8 mouse cellular contexts compared by ENCODE assay signal in genomic region chr19:29354895-29355877, GRCm38 (mm10). TPM values are rescaled to one million over a fixed set of nuclear protein-coding genes. Genes with fewer than 3 reads are reported as not detected.
A peak's percentile ranks its signal among the peaks of the same experiment; 100 is the strongest.
DNase-seq lines count a peak whose midpoint lies in the region; ATAC-seq lines count a peak whose summit lies in the region.

No protein-coding gene starts in this region.

- peaks cover 16% of the 10 kb centered on the region for H3K36me3 ChIP-seq in erythroblast, embryonic 14.5 days (ENCODE audit: control insufficient read depth)
- peaks cover 18% of the 10 kb centered on the region for H3K36me3 ChIP-seq in heart, embryonic 13.5 days
- peaks cover 6% of the 10 kb centered on the region; the same call in 1 of the 2 replicates for H3K36me3 ChIP-seq in liver, embryonic 15.5 days (replicated peaks)
- no peaks in the 10 kb centered on the region for H3K36me3 ChIP-seq in neural tube, embryonic 11.5 days (ENCODE audit: control insufficient read depth, insufficient read depth, low read length)
- no peaks in the 10 kb centered on the region for H3K36me3 ChIP-seq in stomach, embryonic 16.5 days (ENCODE audit: control insufficient read depth, insufficient read depth, low read length)

- H3K9me3 ChIP-seq in erythroblast, embryonic 14.5 days (ENCODE audit: control insufficient read depth, low read length), result no peaks in the 10 kb centered on the region
- no peaks in the 10 kb centered on the region for H3K9me3 ChIP-seq in heart, embryonic 13.5 days
- no peaks in the 10 kb centered on the region for H3K9me3 ChIP-seq in liver, embryonic 15.5 days (replicated peaks)
- no peaks in the 10 kb centered on the region for H3K9me3 ChIP-seq in neural tube, embryonic 11.5 days (ENCODE audit: control insufficient read depth, low read length)
- H3K9me3 ChIP-seq in stomach, embryonic 16.5 days (replicated peaks; ENCODE audit: control insufficient read depth, low read length), result no peaks in the 10 kb centered on the region

- peak overlapping the region; percentile 86 for H3K4me2 ChIP-seq in heart, embryonic 13.5 days
- peak overlapping the region; percentile 85 for H3K4me2 ChIP-seq in liver, embryonic 15.5 days
- H3K4me2 ChIP-seq in neural tube, embryonic 11.5 days (ENCODE audit: low read depth), result peak overlapping the region; percentile 49
- H3K4me2 ChIP-seq in stomach, embryonic 16.5 days (ENCODE audit: low read depth, low read length), result peak overlapping the region; percentile 76

- H3K9ac ChIP-seq in heart, embryonic 13.5 days, result peak overlapping the region; percentile 78
- peak overlapping the region; percentile 50 for H3K9ac ChIP-seq in liver, embryonic 15.5 days
- H3K9ac ChIP-seq in neural tube, embryonic 11.5 days (ENCODE audit: low read length), result no peak overlapping the region
- peak overlapping the region; percentile 38; the same call in 1 of the 2 replicates for H3K9ac ChIP-seq in stomach, embryonic 16.5 days (ENCODE audit: low read length)

- H3K4me3 ChIP-seq in erythroblast, embryonic 14.5 days (replicated peaks), result peak overlapping the region; percentile 62
- H3K4me3 ChIP-seq in heart, embryonic 13.5 days, result peak overlapping the region; percentile 51
- peak overlapping the region; percentile 57 for H3K4me3 ChIP-seq in liver, embryonic 15.5 days (replicated peaks)
- H3K4me3 ChIP-seq in neural tube, embryonic 11.5 days (ENCODE audit: low read depth, low read length), result peak overlapping the region; percentile 21; the same call in 1 of the 2 replicates
- peak overlapping the region; percentile 43 for H3K4me3 ChIP-seq in stomach, embryonic 16.5 days (replicated peaks; ENCODE audit: low read length)

- H3K27me3 ChIP-seq in erythroblast, embryonic 14.5 days (ENCODE audit: control insufficient read depth), result no peaks in the 10 kb centered on the region
- no peaks in the 10 kb centered on the region for H3K27me3 ChIP-seq in heart, embryonic 13.5 days (replicated peaks)
- H3K27me3 ChIP-seq in liver, embryonic 15.5 days, result no peaks in the 10 kb centered on the region
- no peaks in the 10 kb centered on the region for H3K27me3 ChIP-seq in neural tube, embryonic 11.5 days (ENCODE audit: control insufficient read depth, insufficient read depth, low read length)
- H3K27me3 ChIP-seq in stomach, embryonic 16.5 days (ENCODE audit: control insufficient read depth, insufficient read depth, low read length), result no peaks in the 10 kb centered on the region

- H3K4me1 ChIP-seq in erythroblast, embryonic 14.5 days (ENCODE audit: control insufficient read depth), result peaks cover 14% of the 10 kb centered on the region
- peaks cover 7% of the 10 kb centered on the region for H3K4me1 ChIP-seq in heart, embryonic 13.5 days
- H3K4me1 ChIP-seq in liver, embryonic 15.5 days (replicated peaks), result peaks cover 16% of the 10 kb centered on the region
- 0 out of 2 replicates have a peak, but pooled peaks cover 4% of the 10 kb centered on the region for H3K4me1 ChIP-seq in neural tube, embryonic 11.5 days (ENCODE audit: control insufficient read depth, insufficient read depth, low read length)
- 0 out of 2 replicates have a peak, but pooled peaks cover 3% of the 10 kb centered on the region for H3K4me1 ChIP-seq in stomach, embryonic 16.5 days (ENCODE audit: control insufficient read depth, insufficient read depth, low read length)

- DNase-seq in CD4-positive, CD25-positive, alpha-beta regulatory T cell, adult 2 months (ENCODE audit: low read depth, low spot score), result peak; percentile 94
- DNase-seq in brain, embryonic 18.5 days (ENCODE audit: low read depth, low spot score), result peak; percentile 50
- DNase-seq in kidney, postnatal 10 days, result peak; percentile 96
- peak; percentile 86 for DNase-seq in neural tube, embryonic 11.5 days (ENCODE audit: low spot score)

- 0 out of 2 replicates have a peak overlapping the region, but pooled peaks have one; percentile 21 for H3K27ac ChIP-seq in heart, embryonic 13.5 days (replicated peaks)
- peak overlapping the region; percentile 60; the same call in 1 of the 2 replicates for H3K27ac ChIP-seq in liver, embryonic 15.5 days (replicated peaks)
- H3K27ac ChIP-seq in neural tube, embryonic 11.5 days (ENCODE audit: low read depth, low read length), result no peak overlapping the region
- no peak overlapping the region; the same call in 1 of the 2 replicates for H3K27ac ChIP-seq in stomach, embryonic 16.5 days (ENCODE audit: low read length)

- 2% methylated on average over 20 of the region's 20 CpGs for WGBS in heart, embryonic 13.5 days
- 3% methylated on average over 20 of the region's 20 CpGs for WGBS in liver, embryonic 15.5 days (ENCODE audit: insufficient replicate concordance)
- 8% methylated on average over 20 of the region's 20 CpGs for WGBS in neural tube, embryonic 11.5 days
- WGBS in stomach, embryonic 16.5 days, result 4% methylated on average over 20 of the region's 20 CpGs

- ATAC-seq in heart, embryonic 13.5 days (ENCODE audit: extremely low read depth, insufficient number of reproducible peaks, low FRiP score, low TSS enrichment), result peak; percentile 25; the same call in 1 of the 2 replicates
- peak; percentile 70 for ATAC-seq in liver, embryonic 15.5 days (ENCODE audit: insufficient read depth)
- peak; percentile 68; the same call in 1 of the 2 replicates for ATAC-seq in neural tube, embryonic 11.5 days (ENCODE audit: insufficient read depth, low FRiP score, low TSS enrichment)
- peak; percentile 80; the same call in 1 of the 2 replicates for ATAC-seq in stomach, embryonic 16.5 days (ENCODE audit: insufficient read depth, low FRiP score)

RNA-seq across cellular contexts. Expression of gene Plgrkt, which starts 12.0 kb away (rescaled TPM):
- 0.66 and 1.1 TPM in 2 replicates for polyA plus RNA-seq in erythroblast, embryonic 14.5 days (2012)
- 41.2 and 46.5 TPM in 2 replicates for polyA plus RNA-seq in heart, embryonic 13.5 days (2015; fragmentation: Nextera tagmentation; extraction: Ambion mirVana)
- 28.9 and 29.8 TPM in 2 replicates for polyA plus RNA-seq in liver, embryonic 15.5 days (2015; fragmentation: Nextera tagmentation; extraction: Ambion mirVana)
- polyA plus RNA-seq in neural tube, embryonic 11.5 days (2014; fragmentation: Nextera tagmentation; extraction: Ambion mirVana), result 51.8 and 52.1 TPM in 2 replicates
- polyA plus RNA-seq in stomach, embryonic 16.5 days (2015; fragmentation: Nextera tagmentation; extraction: Ambion mirVana), result 91.4 and 95.4 TPM in 2 replicates

RNA-seq across cellular contexts. Expression of gene Cd274, which starts 12.1 kb away (rescaled TPM):
- not detected in 2 replicates for polyA plus RNA-seq in erythroblast, embryonic 14.5 days (2012)
- polyA plus RNA-seq in heart, embryonic 13.5 days (2015; fragmentation: Nextera tagmentation; extraction: Ambion mirVana), result 0.18 and 0.28 TPM in 2 replicates
- polyA plus RNA-seq in liver, embryonic 15.5 days (2015; fragmentation: Nextera tagmentation; extraction: Ambion mirVana), result 0.76 and 1.1 TPM in 2 replicates
- 0.38 and 0.58 TPM in 2 replicates for polyA plus RNA-seq in neural tube, embryonic 11.5 days (2014; fragmentation: Nextera tagmentation; extraction: Ambion mirVana)
- 0.28 and 0.45 TPM in 2 replicates for polyA plus RNA-seq in stomach, embryonic 16.5 days (2015; fragmentation: Nextera tagmentation; extraction: Ambion mirVana)

RNA-seq across cellular contexts. Expression of gene Rln1, which starts 20.7 kb away (rescaled TPM):
- polyA plus RNA-seq in erythroblast, embryonic 14.5 days (2012), result not detected in 2 replicates
- polyA plus RNA-seq in heart, embryonic 13.5 days (2015; fragmentation: Nextera tagmentation; extraction: Ambion mirVana), result 0.33 TPM in 1 of 2 replicates, not detected in the other
- not detected in 2 replicates for polyA plus RNA-seq in liver, embryonic 15.5 days (2015; fragmentation: Nextera tagmentation; extraction: Ambion mirVana)
- 1.2 TPM in 1 of 2 replicates, not detected in the other for polyA plus RNA-seq in neural tube, embryonic 11.5 days (2014; fragmentation: Nextera tagmentation; extraction: Ambion mirVana)
- 0.44 TPM in 1 of 2 replicates, not detected in the other for polyA plus RNA-seq in stomach, embryonic 16.5 days (2015; fragmentation: Nextera tagmentation; extraction: Ambion mirVana)

RNA-seq across cellular contexts. Expression of gene Insl6, which starts 30.0 kb away (rescaled TPM):
- not detected in 2 replicates for polyA plus RNA-seq in erythroblast, embryonic 14.5 days (2012)
- 2.9 and 5.0 TPM in 2 replicates for polyA plus RNA-seq in heart, embryonic 13.5 days (2015; fragmentation: Nextera tagmentation; extraction: Ambion mirVana)
- polyA plus RNA-seq in liver, embryonic 15.5 days (2015; fragmentation: Nextera tagmentation; extraction: Ambion mirVana), result 0.46 and 0.76 TPM in 2 replicates
- polyA plus RNA-seq in neural tube, embryonic 11.5 days (2014; fragmentation: Nextera tagmentation; extraction: Ambion mirVana), result 6.2 and 7.3 TPM in 2 replicates
- 4.8 and 8.8 TPM in 2 replicates for polyA plus RNA-seq in stomach, embryonic 16.5 days (2015; fragmentation: Nextera tagmentation; extraction: Ambion mirVana)

RNA-seq across cellular contexts. Expression of gene Pdcd1lg2, which starts 55.5 kb away (rescaled TPM):
- polyA plus RNA-seq in erythroblast, embryonic 14.5 days (2012), result 0.02 TPM in 1 of 2 replicates, not detected in the other
- not detected in 2 replicates for polyA plus RNA-seq in heart, embryonic 13.5 days (2015; fragmentation: Nextera tagmentation; extraction: Ambion mirVana)
- polyA plus RNA-seq in liver, embryonic 15.5 days (2015; fragmentation: Nextera tagmentation; extraction: Ambion mirVana), result not detected in 2 replicates
- polyA plus RNA-seq in neural tube, embryonic 11.5 days (2014; fragmentation: Nextera tagmentation; extraction: Ambion mirVana), result not detected in 2 replicates
- polyA plus RNA-seq in stomach, embryonic 16.5 days (2015; fragmentation: Nextera tagmentation; extraction: Ambion mirVana), result not detected in 2 replicates

Comparison
In these comparisons a context has a peak if more than half of its experiments do, and no peak if none do; other contexts are left out.
1. ATAC-seq: peak in every context shown above with its lines; median percentile 80 in stomach, embryonic 16.5 days; 70 in liver, embryonic 15.5 days; 68 in neural tube, embryonic 11.5 days; 25 in heart, embryonic 13.5 days.
2. H3K27ac ChIP-seq: peak in heart, embryonic 13.5 days (single experiment) and liver, embryonic 15.5 days (single experiment); none in neural tube, embryonic 11.5 days (single experiment) and stomach, embryonic 16.5 days (single experiment).
3. RNA of gene Plgrkt, which starts 12.0 kb away (polyA plus RNA-seq): 91.4 to 95.4 TPM in stomach, embryonic 16.5 days, 51.8 to 52.1 TPM in neural tube, embryonic 11.5 days, 41.2 to 46.5 TPM in heart, embryonic 13.5 days and 28.9 to 29.8 TPM in liver, embryonic 15.5 days; 0.66 to 1.1 TPM in erythroblast, embryonic 14.5 days; every median in the first group is over 10 times any median in the second.
4. Peak in every context shown above with its lines, with median percentiles within 50 percentile points of each other: DNase-seq, H3K4me3 ChIP-seq and H3K4me2 ChIP-seq.